Mouse (Mus musculus) intestine, embryonic 14.5 days (tissue): ENCODE results near the gene Tigit. TPM values are rescaled to one million over a fixed set of nuclear protein-coding genes. Genes with fewer than 3 reads are reported as not detected.

ENCODE experiments used
- ATAC-seq: fragments of 200-750 bp; cut with Nextera tagmentation; replicated peaks from 2 replicates; pipeline ENCODE4 v1.8.0; 2017; ENCODE audit warnings: low read depth, moderate number of reproducible peaks, moderate TSS enrichment, moderate library complexity; ENCODE audit not compliant: low FRiP score, low TSS enrichment
- DNase-seq: peaks from one replicate; pipeline ENCODE4 v3.0.0-alpha.2; 2018; ENCODE audit warnings: low spot score
- H3K27ac ChIP-seq: fragments of 300-500 bp; sonication (generic); 2 replicates; pipeline ENCODE4 v1.5.1; 2014; ENCODE audit warnings: low read depth, mild to moderate bottlenecking, control low read depth
- H3K27me3 ChIP-seq: fragments of 300-500 bp; sonication (generic); replicated peaks from 2 replicates; pipeline ENCODE4 v1.6.1; 2014; ENCODE audit warnings: low read length, control low read depth; ENCODE audit not compliant: control insufficient read depth, insufficient read depth
- H3K36me3 ChIP-seq: fragments of 300-500 bp; sonication (generic); 2 replicates; pipeline ENCODE4 v1.6.1; 2014; ENCODE audit warnings: low read length, control low read depth; ENCODE audit not compliant: control insufficient read depth, insufficient read depth
- H3K4me1 ChIP-seq: fragments of 300-500 bp; sonication (generic); replicated peaks from 2 replicates; pipeline ENCODE4 v1.6.1; 2014; ENCODE audit warnings: low read length, control low read depth, mixed read lengths; ENCODE audit not compliant: control insufficient read depth, insufficient read depth
- H3K4me2 ChIP-seq: fragments of 300-500 bp; sonication (generic); 2 replicates; pipeline ENCODE4 v1.6.1; 2014; ENCODE audit warnings: low read length
- H3K4me3 ChIP-seq: fragments of 300-500 bp; sonication (generic); 2 replicates; pipeline ENCODE4 v1.5.1; 2014; ENCODE audit warnings: low read depth, low read length, control low read depth, mixed read lengths
- H3K9ac ChIP-seq: fragments of 300-500 bp; sonication (generic); 2 replicates; pipeline ENCODE4 v1.6.1; 2014; ENCODE audit warnings: mild to moderate bottlenecking, low read length
- H3K9me3 ChIP-seq: fragments of 300-500 bp; sonication (generic); 2 replicates; pipeline ENCODE4 v1.6.1; 2016; ENCODE audit warnings: low read length, control low read depth; ENCODE audit not compliant: control insufficient read depth
- WGBS: fragments of 180-500 bp; shearing (Covaris S2); extraction: QIAGEN DNeasy Blood & Tissue Kit; methylation state at CpG from one replicate; pipeline ENCODE4 v1.1.7; 2014; 5-methylcytosine and 5-hydroxymethylcytosine counted together
- polyA plus RNA-seq: library from polyadenylated mRNA; unstranded; fragments of >200 nt; fragmentation: Nextera tagmentation; extraction: Ambion mirVana; gene quantifications from 2 replicates; pipeline ENCODE4 v1.2.1, GENCODE M21; 2014

The Tigit gene
- polyA plus RNA-seq, 1 experiment from 2014 or later = not detected

DNA sequence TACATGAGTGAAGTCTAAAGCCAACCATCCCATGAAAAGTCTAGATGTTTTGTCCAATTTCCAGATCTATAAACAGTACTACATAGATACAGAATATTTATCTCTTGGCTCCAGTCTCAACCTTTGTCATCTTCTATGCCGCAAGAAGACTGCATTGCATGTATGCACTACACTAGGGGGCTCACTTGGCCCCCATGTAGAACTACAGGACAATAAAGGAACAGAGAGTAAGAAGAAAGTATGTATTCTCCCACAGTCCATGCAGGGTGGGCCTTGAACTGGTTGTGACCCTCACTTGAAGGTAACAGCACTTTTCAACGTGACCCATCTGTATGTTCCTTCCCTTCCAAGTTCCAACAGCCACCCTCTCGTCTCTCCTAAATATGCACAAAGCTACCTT is 9.7 kb downstream of the Tigit start:
- Histone ChIP-seq H3K4me1 (no peaks in the 10 kb centered on the region), H3K4me2 (no peak overlapping the region), H3K9ac (no peak overlapping the region), H3K36me3 (no peaks in the 10 kb centered on the region), H3K27ac (no peak overlapping the region), H3K4me3 (no peak overlapping the region), H3K27me3 (no peaks in the 10 kb centered on the region), H3K9me3 (no peaks in the 10 kb centered on the region)
- DNase-seq (no peak), ATAC-seq (no peak)
- 88% methylated on average over 3 of the region's 3 CpGs for WGBS

DNA sequence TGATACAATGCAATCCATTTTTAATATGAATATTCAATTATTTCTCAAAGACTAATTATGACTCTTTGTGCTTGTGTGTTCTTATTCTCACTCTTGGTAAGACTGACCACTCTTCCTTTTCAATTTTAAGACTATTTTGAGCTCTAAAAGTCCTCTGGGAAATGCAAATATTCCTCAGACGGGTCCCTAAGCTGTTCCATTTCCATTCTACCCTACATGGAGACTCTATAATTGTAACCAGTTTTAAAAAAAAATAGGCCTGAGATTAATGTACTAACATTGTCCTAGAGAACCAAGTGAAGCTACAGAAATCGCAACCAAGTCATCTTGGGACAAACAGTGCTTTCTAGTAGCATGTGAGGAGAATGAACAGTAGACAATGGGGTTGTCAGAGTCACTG is 10.7 kb downstream of the Tigit start:
- Histone ChIP-seq H3K36me3 (no peaks in the 10 kb centered on the region), H3K4me1 (no peaks in the 10 kb centered on the region), H3K27ac (no peak overlapping the region), H3K9ac (no peak overlapping the region), H3K4me2 (no peak overlapping the region), H3K9me3 (no peaks in the 10 kb centered on the region), H3K4me3 (no peak overlapping the region), H3K27me3 (no peaks in the 10 kb centered on the region)
- no peak for ATAC-seq
- DNase-seq = no peak
- 84% methylated on average over 2 of the region's 2 CpGs for WGBS

DNA sequence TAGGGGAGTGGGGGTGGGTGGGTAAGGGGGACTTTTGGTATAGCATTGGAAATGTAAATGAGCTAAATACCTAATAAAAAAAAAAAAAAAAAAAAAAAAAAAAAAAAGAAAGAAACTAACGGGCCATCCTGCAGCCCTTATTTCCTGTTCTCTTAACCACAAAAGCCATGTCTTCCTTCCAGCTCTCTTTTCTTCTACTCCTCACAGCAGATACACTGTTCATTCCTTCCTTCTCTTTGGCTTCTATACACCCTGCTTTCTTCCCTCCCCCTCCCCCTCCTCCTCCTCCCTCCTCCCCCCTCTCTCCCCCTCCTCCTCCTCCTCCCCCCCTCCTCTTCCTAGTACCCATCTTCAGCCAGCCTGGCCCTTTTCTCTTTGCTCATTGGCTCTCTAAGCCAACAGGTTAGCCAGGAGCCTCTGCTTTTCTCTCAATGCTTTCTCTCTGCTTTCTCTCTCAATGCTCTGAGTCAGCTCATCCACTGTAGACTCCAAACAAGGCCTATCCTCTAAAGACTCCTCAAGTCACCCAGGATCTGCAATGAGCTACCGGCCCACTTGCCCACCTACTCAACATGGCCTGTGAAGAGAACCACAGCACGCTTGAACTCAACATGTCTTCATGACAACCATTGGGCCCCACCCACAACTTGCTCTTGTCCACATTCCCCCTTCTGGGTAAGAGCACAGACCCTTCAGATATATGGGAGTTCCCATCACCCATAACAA is 13.4 kb downstream of the Tigit start:
- DNase-seq (no peak), ATAC-seq (no peak)
- Histone ChIP-seq H3K9me3 (no peaks in the 10 kb centered on the region), H3K27ac (no peak overlapping the region), H3K4me2 (no peak overlapping the region), H3K4me1 (no peaks in the 10 kb centered on the region), H3K9ac (no peak overlapping the region), H3K4me3 (no peak overlapping the region), H3K27me3 (no peaks in the 10 kb centered on the region), H3K36me3 (no peaks in the 10 kb centered on the region)
- WGBS = 96% methylated on average over 3 of the region's 3 CpGs

DNA sequence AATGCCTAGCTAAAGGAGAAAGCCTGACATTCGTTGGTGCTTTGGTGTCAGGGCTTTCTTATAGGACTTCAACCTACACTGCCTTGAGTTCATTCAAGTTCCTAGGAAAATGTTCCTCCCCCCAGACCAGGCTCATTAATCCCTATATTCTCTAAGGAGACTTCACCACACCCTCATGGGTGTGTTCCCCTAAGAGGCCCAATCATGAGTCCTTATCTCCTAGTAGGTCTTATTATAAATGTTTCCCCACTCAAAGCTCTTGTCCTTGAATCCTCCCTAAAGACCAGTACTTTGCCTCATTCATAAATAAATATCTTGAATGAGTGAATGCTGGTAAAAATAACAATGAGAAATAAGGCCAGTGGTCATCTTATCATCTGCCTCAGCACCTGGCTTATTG is 16.3 kb downstream of the Tigit start:
- no peaks in the 10 kb centered on the region for H3K4me1 ChIP-seq
- H3K4me3 ChIP-seq = no peak overlapping the region
- WGBS = 93% methylated on average over 1 of the region's 1 CpGs
- H3K4me2 ChIP-seq = no peak overlapping the region
- no peaks in the 10 kb centered on the region for H3K9me3 ChIP-seq
- H3K27me3 ChIP-seq = no peaks in the 10 kb centered on the region
- no peak for DNase-seq
- no peak for ATAC-seq
- H3K36me3 ChIP-seq = no peaks in the 10 kb centered on the region
- H3K27ac ChIP-seq = no peak overlapping the region
- H3K9ac ChIP-seq = no peak overlapping the region

DNA sequence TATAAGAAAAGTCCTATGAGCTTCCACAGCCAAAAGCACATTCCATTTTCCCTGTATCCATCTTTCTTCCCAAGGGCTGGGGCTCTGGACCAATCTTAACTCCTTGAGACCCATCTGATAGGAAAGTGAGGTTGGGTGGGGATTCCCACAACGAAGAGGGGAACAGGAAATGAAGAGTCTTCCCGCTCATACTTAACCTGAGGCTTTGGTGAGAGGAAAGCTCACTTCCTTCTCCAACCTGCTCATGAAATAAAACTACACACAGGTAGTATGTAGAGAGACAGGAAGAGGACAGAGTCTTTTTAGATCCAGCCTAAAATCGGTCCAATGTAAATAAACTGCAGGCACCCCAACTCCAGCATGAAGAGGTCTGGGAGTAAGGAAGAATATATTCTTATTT is 17.0 kb downstream of the Tigit start:
- WGBS = 86% methylated on average over 3 of the region's 3 CpGs
- Histone ChIP-seq H3K4me3 (no peak overlapping the region), H3K27ac (no peak overlapping the region), H3K4me2 (no peak overlapping the region), H3K9ac (no peak overlapping the region), H3K27me3 (no peaks in the 10 kb centered on the region), H3K36me3 (no peaks in the 10 kb centered on the region), H3K9me3 (no peaks in the 10 kb centered on the region), H3K4me1 (no peaks in the 10 kb centered on the region)
- ATAC-seq (no peak), DNase-seq (no peak)

DNA sequence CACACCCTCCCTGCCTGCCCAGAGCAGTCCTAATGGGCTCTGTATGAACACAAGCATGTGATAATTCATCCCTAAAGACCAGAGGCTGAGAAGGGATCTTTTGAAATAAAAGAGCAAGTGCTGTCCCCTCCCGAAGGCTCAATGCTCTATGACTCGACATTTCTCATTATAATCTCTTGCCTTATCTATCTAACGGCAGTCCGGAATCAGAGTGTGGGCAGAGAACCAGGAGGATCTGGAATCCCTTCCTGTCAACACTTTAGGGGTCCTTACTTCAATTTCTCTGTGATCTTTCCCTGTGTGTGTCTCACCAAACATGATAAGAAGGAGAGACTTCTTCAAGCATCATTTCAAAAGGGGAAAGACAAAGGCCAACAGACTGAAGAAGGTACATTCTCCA is 18.1 kb downstream of the Tigit start:
- 57% methylated on average over 4 of the region's 4 CpGs for WGBS
- no peaks in the 10 kb centered on the region for H3K4me1 ChIP-seq

GRCm38 (mm10) chr16:43641230-43641629 is 22.7 kb downstream of the Tigit start:
- Histone ChIP-seq H3K4me3 (no peak overlapping the region), H3K4me1 (no peaks in the 10 kb centered on the region), H3K36me3 (no peaks in the 10 kb centered on the region), H3K9ac (no peak overlapping the region), H3K9me3 (no peaks in the 10 kb centered on the region), H3K27me3 (no peaks in the 10 kb centered on the region), H3K27ac (no peak overlapping the region), H3K4me2 (no peak overlapping the region)
- no peak for DNase-seq
- 80% methylated on average over 8 of the region's 8 CpGs for WGBS
- no peak for ATAC-seq

More for the DNA sequence above, 18.1 kb downstream of the Tigit start:
- H3K27ac ChIP-seq = no peak overlapping the region
- H3K36me3 ChIP-seq = no peaks in the 10 kb centered on the region
- no peaks in the 10 kb centered on the region for H3K27me3 ChIP-seq
- H3K9me3 ChIP-seq = no peaks in the 10 kb centered on the region
- H3K4me2 ChIP-seq = no peak overlapping the region
- H3K9ac ChIP-seq = no peak overlapping the region
- no peak for ATAC-seq
- no peak for DNase-seq
- H3K4me3 ChIP-seq = no peak overlapping the region

GRCm38 (mm10) chr16:43638406-43639049 is 25.4 kb downstream of the Tigit start:
- Histone ChIP-seq H3K4me2 (no peak overlapping the region), H3K9ac (no peak overlapping the region), H3K4me1 (no peaks in the 10 kb centered on the region), H3K9me3 (no peaks in the 10 kb centered on the region), H3K27ac (no peak overlapping the region), H3K36me3 (no peaks in the 10 kb centered on the region), H3K27me3 (no peaks in the 10 kb centered on the region), H3K4me3 (no peak overlapping the region)
- WGBS = 78% methylated on average over 21 of the region's 21 CpGs
- ATAC-seq = no peak
- DNase-seq = no peak

GRCm38 (mm10) chr16:43637241-43637640 is 26.7 kb downstream of the Tigit start:
- Histone ChIP-seq H3K9me3 (no peaks in the 10 kb centered on the region), H3K36me3 (no peaks in the 10 kb centered on the region), H3K27me3 (no peaks in the 10 kb centered on the region), H3K4me3 (no peak overlapping the region), H3K4me2 (no peak overlapping the region), H3K9ac (no peak overlapping the region), H3K27ac (no peak overlapping the region), H3K4me1 (no peaks in the 10 kb centered on the region)
- DNase-seq (no peak), ATAC-seq (no peak)
- WGBS = 92% methylated on average over 8 of the region's 8 CpGs
